Mouse (Mus musculus): Measurements from ENCODE around the gene Atox1. TPM values are rescaled to one million over a fixed set of nuclear protein-coding genes. Genes with fewer than 3 reads are reported as not detected.
"Not testable (repeated sequence)": the region's sequence is repeated elsewhere in the genome, so short reads cannot be mapped to it uniquely, and the experiment has no call there.

The Atox1 gene
- total RNA-seq, 2 experiments from 2014 or later, result 124 to 130 TPM

DNA sequence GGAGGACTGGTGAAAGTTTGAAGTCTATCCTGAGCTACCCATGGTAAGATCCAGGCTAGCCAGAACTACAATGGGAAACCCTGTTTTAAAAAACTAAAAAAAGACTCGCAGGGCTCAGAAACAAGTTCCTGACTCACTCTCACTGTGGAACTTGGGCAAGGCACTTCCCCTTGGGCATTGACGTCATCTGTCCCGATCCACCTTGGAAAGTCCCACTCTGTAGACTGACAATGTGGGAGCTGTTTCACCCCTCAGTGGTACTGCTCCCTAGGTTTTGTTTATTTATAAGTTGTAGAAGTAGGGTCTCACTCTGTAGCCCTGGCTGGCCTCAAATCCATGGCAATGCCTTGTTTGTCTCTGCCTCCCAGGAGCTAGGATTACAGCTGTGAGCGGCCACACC is 7.4 kb downstream of the Atox1 start:
- intact Hi-C loops (cut with DNase I), result no loop called here
- DNase-seq, result no peak

DNA sequence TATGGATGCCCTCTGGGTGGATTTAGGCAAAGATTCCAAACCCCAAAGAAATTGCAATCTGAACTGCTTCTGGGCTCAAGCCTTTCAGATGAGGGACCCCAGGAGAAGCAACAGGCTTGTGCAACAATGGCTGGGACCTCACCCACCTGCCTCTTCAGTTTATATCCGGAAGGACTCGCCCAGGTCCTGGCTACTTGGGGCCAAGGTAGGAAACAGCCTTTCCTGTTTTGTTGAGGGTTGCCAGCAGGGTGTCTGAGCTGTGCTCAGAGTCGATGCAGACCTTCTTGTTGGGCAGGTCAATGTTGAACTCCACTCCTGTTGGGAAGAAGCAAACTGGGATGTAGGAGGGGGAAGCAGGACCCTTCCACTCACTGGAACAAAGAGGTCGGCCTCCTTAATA is 10.7 kb downstream of the Atox1 start:
- DNase-seq, result no peak
- intact Hi-C loops (cut with DNase I), result no loop called here

DNA sequence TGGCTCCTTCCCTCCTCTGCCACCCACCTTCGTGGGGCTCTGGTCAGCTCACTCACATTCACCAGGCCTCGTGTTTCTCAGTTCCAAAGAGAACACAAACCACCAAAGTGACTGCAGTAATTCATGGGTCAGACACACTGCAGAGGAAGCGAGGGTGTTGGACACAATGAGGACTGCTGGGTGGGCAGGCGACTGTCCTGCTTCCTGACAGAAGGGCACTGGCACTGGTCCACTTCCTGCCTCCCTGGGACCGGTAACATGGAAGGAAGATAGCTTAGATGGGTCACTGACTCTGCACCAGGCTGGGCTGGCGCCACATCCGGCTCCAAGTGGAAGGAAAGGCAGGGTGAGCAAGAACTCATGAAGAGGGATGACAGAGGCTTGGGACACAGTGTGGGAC is 11.5 kb downstream of the Atox1 start:
- intact Hi-C loops (cut with DNase I), result loop anchor here (10.0 kb wide), 1 partner anchor 245 kb away; the partner anchor contains the start of gene Slc36a1
- no peak for DNase-seq

DNA sequence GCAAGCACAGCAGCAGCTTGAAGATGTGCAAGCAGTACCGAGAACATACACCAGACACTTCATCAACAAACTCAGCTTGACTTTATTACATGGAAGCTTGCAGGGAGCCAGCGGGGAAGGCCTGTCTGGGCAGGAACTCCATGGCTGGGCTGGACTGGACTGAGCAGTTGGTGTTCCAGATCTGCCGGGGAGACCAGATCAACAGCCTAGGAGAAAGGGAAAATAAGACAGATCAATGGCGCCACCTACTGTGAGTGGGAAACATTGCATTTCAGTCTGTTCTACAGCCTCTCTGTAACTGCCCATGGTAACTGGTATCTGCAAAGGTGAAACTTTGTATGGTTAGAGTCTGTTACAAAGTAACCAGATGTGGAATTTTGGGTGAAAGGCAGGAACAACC is 14.5 kb downstream of the Atox1 start:
- intact Hi-C loops (cut with DNase I), result loop anchor here (2.0 to 10.0 kb wide), 2 partner anchors 58 to 242 kb away; partner anchors contain the start of gene Slc36a1
- DNase-seq, result peak; percentile 81

DNA sequence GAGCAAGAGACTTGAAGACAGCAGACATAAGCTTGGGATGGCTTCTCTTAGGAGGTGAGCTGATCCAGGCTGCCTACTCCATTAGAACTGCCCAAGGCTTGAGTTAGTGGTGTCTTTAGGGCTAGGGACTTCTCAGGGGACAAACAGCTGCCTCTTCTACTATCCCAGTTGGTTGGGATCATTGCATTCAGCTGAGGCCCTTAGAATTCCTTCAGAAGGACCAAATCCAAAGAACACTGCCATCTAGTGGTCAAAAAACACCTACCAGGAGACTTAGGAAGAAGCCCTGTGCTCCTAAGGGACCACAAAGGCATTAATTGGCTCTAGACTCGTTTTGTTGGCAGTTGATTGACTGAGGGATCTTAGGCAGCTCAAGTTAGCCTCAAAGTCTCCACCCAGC is 16.3 kb downstream of the Atox1 start:
- intact Hi-C loops (cut with DNase I), result loop anchor here (10.0 kb wide), 1 partner anchor 240 kb away; the partner anchor contains the start of gene Slc36a1
- DNase-seq, result no peak

DNA sequence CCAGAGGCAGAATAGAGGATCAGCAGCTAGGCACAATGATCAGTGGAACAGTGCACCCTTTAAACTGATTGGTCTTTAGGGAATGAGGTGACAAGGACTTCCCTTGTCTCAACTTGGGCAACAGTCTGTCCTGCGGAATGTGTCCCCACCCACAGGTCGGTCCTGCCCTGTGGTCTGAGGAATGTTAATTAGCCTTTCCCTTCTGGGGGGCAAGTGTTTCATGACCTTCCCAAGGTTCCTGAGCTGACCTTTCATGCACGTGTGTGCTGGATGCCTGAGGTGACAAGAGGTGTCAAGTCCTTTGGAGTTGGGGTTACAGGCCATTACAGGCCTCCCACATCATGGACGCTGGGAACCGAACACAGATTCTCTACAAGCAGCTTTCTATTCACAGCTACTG is 21.3 kb downstream of the Atox1 start:
- DNase-seq, result no peak
- intact Hi-C loops (cut with DNase I), result loop anchor here (10.0 kb wide), 1 partner anchor 235 kb away; the partner anchor contains the start of gene Slc36a1

DNA sequence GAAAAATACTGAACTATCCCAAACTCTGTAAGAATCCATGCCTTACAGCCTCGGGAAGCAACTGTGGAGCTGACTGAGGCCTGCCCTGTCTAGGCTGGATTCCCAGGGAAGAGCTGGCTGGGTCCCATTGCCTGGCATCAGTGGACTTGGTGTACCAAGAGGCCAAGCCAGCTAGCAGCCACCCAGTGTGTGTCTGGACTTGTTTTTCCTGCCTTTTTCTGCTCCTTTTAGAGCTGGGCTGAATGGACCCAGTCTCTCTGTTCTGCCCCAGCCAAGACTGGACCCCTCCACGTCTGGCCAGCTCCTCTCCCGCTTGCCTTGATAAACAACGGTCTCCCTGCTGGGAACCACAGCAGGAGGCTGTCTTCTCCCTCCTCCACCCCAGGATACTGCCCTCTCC is 23.0 kb downstream of the Atox1 start:
- intact Hi-C loops (cut with DNase I), result no loop called here
- peak; percentile 49 for DNase-seq

DNA sequence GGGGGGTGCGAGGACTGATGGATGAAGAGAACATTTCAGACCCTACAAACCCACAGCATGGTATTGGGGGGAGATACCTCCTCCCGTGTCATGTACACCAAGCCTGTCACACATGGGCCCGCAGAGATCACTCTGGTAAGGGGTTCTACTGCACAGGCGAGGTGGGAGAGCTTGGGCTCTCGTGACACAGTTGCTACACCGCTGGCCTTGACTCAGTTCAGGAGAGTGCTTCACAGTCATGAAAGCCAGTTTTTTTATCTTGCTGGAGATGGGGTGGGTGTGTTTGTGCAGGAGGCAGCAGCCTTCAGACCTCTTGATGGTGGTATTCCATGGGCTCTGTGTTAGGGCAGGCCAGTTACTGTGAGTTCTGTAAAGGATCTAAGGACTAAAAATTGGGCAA is 24.9 kb downstream of the Atox1 start:
- DNase-seq, result no peak

DNA sequence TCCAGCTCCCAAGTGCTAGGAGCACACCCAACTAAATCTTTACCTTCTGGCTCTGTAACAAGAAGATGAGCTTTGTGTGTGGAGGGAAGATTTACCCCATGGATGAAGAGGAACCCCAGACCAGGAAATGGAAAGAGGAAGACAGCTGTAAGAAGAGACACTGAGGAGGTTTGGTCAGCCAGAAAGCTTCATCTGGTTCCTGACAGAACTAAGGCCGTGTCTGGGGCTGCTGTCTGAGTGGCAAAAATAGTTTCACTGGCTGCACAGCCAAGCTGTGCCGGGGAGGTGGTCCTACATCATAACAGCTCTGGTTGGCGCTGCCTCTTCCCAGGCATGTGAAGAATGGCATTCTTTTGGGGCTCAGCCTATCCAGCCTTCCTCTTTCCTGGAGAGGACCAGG is 28.1 kb downstream of the Atox1 start:
- intact Hi-C loops (cut with DNase I), result no loop called here
- no peak for DNase-seq

More for the DNA sequence above, 24.9 kb downstream of the Atox1 start:
- intact Hi-C loops (cut with DNase I), result no loop called here

DNA sequence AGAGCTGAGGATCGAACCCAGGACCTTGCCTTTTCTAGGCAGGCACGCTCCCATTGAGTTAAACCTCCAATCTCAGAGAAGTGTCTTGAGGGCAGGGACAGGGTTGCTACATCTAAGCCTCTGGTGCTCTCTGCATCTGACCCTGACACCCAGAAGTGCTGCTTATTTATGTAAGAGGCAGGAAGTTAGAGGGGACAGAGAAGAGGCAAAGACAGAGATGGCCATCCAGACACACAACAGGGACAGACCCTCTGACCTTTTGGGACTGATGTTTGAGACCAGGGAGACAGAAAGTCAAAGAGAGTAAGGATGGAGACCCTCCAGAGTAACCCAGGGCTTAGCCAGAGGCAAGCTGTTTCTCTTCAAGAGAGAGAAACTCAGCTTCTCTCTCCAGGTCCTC is 31.1 kb downstream of the Atox1 start:
- intact Hi-C loops (cut with DNase I), result no loop called here

DNA sequence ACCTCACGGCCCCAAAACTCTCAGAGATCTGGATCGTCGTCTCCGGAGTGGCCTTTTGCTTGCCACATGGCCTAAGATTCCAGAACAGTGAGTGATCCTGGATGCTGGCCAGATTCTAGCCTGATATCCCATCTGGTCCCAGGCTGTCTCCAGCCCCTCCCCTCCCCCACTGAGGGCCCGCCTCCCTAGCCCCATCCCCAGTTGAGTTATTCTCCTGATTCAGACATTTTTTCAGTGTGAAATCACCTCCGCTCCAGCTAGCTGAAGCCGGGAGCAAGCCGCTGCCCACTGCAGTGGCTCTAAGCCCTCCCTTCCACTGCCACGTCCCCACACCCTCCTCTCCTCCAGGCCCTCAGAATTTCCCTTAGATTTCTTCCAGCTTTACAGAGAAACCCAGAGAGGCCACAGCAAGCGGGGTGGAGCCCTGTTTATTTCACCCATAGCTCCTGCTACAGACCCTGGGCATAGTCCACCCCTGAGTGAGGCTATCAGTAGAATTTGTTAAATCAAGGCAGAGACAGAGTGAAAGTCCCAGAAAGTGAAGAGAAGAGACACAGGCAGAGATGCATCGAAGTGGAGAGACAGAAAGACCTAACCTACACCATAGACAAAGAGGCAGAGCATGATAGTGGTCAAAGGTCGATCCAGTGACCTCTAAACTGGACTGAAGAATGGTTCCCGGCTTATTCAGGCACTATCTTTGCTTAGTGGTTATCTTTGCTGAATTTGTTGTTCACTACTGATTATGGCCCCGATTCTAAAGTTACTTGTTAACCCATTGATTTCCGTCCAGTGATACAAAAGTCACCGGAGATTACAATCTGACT is 32.6 kb downstream of the Atox1 start:
- intact Hi-C loops (cut with DNase I), result no loop called here
- peak; percentile 95 for DNase-seq

More for the DNA sequence above, 31.1 kb downstream of the Atox1 start:
- no peak for DNase-seq

DNA sequence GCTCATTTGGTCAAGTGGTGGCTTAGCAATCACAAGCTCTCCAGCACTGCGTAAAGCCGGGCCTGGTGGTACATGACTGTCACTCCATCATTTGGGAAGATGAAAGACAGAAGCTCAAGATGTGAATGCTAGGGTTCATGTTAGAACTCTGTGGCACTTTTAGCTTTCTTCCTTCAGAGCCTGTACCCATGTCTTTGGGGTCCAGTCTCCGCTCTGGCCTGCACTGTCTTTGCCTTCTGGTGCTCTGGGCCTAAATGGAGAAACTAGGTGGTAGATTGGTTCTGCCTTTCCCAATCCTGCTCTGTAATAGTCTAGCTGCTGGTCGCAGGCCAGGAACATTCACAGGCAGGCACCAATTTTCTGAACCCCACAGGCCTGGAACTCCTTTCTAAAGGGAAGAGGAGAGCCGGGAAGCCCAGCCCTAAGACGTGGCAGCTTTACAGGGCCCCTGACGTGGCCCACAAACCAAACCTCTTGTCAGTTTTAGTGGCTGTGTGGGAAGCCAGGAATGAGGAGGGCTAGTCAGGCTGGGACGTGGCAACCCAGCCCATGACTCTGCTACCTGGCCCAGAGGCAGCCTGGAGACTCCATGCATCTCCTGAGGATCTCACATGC is 36.2 kb downstream of the Atox1 start:
- intact Hi-C loops (cut with DNase I), result no loop called here
- DNase-seq, result no peak

DNA sequence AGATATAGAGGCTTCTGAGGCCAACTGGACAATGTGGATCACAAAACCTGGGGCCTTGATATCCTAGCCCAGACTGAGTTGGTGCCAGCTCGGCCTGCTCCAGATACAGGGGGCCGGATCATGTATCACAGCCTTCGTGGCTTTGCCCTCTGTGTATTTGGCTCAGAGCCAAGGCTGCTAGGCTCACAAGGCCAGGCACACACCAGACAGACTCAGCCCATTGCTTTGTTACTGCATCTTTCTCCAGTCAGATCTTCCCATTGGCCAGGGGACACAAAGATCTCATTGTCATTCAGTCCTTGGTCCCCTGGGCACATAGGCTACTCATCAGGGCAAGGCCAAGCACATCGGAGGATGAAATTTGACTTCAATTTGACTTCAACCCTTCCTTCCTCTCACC is 37.3 kb downstream of the Atox1 start:
- peak; percentile 80 for DNase-seq
- intact Hi-C loops (cut with DNase I), result no loop called here

DNA sequence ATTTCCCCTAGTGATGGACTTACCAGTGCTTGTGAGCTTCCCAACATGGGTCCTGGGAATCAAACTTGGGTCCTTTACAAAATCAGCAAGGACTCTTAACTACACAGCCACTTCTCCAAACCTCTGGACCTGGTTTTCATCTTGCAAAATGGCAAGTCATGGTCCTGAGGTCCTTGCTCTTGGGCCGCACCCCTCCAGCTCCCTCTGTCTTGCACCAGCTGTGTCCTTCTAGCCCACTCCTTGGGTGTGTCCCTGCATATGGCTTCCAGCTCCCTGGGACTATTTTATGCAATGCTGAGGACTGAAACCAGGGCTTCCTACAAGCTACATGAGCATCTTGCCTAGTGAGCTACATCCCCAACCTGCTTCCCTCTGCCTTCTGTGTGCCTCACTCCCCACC is 38.1 kb downstream of the Atox1 start, which contains the start of gene Sparc:
Sparc (minus strand) TSS at position 206 of the 400 bp plus-strand sequence.
- intact Hi-C loops (cut with DNase I), result no loop called here
- no peak for DNase-seq

DNA sequence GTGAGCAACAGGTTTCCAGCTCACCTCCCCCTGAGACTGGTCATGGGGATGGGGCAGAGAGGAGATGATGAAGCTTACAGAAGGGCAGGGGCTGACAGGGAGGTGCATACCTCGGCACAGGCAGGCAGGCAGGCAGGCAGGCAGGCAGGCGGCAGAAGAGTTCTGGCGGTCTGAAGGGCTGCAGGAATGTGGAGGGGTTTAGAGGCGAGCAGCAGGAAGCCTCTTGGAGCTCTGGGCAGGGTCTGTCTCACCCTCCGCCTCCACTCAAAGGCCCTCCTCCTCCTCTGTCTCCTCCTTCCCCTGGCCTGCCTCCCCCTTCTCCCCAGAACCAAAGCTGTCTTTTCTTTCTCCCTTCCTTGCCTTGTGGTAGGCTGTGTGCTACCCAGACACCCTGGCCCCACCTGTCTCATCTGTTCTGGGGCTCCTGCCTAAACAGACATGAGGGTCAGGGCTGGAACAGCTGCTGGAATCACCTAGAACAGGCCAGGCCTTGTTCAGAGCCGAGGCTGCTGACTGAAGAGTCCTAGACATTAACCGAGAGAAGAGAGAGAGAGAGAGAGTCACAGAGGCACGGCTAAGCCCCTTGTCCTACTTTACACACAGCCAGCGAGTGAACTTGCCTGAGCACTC is 41.2 kb downstream of the Atox1 start:
- peak; percentile 43 for DNase-seq
- intact Hi-C loops (cut with DNase I), result no loop called here

DNA sequence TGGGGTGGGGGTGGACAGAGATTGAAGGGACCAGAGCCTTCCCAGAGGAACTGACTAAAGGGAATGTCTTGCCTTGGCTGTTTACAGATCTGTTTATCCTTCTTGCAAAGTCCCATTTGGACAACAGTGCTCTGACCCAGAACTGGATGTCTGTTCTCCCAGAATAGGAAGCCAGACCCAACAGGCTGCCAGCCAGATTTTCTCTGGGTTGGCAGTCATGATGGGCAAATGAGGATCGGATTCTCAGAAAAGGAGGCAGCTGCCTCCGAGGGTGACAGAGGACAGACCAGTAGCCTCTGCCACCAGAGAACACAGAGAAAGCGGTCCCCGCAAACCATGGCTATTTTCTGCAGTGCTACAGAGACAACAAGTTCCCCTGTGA is 41.8 kb downstream of the Atox1 start:
- DNase-seq, result peak; percentile 53
- intact Hi-C loops (cut with DNase I), result no loop called here

DNA sequence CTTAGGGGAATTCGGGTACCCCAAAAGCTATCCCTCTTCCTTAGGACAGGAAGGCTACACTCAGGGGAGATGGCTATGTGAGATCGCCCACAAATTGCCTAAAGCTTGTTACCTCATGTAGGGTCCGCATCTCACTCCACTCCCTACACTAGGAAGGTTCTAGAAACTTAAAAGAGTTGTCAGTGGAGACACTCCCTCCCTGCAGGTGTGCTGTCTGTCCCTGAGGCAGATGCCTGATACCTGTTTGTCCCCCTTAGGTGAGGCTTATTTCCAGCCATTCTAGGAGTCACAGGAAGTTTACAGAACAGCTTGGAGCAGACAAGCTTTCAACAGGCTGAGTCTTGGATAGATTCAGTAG is 42.4 kb downstream of the Atox1 start:
- intact Hi-C loops (cut with DNase I), result no loop called here

DNA sequence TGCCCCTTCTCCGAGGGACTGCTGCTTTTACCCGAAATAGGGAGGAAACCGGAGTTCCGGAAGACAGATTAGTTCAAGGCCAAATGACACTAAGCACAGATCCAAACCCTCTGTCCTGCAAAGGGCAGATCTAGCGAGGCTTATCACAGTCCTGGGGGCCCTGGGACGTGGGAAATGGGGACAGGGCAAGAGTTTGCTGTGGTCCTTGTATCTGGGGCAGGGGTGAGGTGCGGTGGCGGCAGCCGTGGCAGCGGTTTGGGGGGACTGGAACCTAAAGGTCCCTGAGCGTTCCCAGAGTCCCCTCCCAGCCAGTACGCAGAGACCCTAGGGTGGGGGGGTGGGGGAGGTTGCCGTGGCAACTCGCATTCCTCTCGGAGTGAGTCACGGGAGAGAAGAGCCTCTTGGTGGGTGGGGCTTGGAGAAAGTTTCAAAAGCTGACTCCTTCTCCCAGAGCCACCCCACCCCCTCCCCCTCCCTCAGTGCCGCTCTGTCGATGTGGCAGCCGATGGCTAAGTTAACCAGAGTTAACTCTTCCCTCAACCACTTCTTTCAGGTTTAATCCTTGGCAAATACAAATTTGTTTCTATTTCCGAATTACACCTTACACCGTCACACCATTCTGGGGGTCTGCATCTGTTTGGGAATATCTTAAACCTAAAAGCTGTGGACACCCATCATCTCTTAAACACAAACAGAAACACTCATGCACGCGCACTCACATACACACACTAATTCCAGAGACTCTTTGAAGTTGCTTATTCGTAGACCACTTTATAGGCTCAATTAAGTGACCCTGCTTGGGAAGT is 42.9 kb downstream of the Atox1 start:
- DNase-seq, result no peak
- intact Hi-C loops (cut with DNase I), result no loop called here

More for the DNA sequence above, 42.4 kb downstream of the Atox1 start:
- DNase-seq, result no peak

DNA sequence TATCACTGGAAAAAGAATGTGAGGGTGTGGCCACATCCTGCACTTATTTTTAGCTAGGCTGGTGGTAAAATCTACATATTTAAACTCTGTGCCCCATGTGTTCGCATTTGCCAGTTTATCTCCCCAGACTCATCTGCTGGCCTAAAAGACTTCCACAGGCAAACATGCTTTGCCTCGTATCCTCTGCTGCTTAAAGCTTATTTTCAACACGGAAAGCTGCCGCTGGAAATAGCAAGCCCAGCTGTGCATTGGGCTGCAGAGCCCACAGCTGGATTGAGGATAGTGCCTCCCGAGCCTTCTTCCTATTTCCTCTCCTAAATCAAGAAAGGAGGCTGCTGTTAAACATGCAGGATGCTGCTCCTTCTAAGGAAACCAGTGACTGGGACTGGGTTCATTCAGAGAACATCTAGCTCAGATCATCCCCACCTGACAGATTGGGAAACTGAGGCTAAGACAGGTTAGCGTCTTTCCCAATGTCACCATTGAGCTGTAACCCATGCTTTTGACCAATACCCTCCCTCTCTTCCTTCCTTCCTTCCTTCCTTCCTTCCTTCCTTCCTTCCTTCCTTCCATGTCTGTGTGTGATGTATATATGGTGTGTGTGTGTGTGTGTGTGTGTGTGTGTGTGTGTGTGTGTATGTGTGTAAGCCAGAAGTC is 44.3 kb downstream of the Atox1 start:
- intact Hi-C loops (cut with DNase I), result no loop called here
- no peak for DNase-seq

DNA sequence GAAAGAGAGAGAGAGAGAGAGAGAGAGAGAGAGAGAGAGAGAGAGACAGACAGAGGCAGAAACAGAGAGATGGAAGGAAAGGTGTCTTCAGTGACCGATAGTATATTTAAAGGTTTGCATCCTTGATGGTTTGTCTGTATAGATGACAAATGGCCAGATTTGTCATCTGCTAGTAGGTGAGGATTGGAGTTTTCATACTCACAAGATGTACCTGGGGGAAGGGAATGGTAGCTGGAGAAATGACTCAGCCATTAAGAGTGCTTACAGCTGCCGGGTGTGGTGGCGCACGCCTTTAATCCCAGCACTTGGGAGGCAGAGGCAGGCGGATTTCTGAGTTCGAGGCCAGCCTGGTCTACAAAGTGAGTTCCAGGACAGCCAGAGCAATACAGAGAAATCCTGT is 45.3 kb downstream of the Atox1 start:
- DNase-seq; intact Hi-C loops (cut with DNase I): not testable (repeated sequence)
